ENCODE assay signal across 7 mouse cellular contexts in the genomic region with DNA sequence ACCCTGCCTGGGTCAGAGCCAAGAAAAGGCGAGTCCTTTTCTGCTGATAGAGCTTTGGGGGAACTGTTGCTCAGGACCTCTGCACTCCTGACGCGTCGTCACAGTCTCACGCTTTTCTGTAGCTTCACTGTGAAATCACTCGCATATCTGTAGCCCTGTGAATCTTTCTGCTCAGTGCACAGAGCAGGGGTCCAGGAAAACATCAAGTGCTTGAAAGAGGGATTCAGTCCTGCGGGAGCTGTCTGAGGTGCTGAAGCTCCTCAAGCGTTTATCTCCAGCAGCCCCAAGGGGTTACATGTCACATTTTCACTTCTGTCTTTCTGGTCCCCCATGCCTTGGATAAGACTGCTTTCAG. TPM values are rescaled to one million over a fixed set of nuclear protein-coding genes. Genes with fewer than 3 reads are reported as not detected.
A peak's percentile ranks its signal among the peaks of the same experiment; 100 is the strongest.
DNase-seq lines count a peak whose midpoint lies in the region; ATAC-seq lines count a peak whose summit lies in the region.

No protein-coding gene starts in this region.

- ATAC-seq in hindbrain, embryonic 15.5 days (ENCODE audit: low FRiP score, low read depth), result peak; percentile 95
- peak; percentile 93 for ATAC-seq in midbrain, embryonic 15.5 days (replicated peaks)

- H3K9ac ChIP-seq in hindbrain, embryonic 15.5 days, result peak overlapping the region; percentile 45
- peak overlapping the region; percentile 49 for H3K9ac ChIP-seq in midbrain, embryonic 15.5 days

- WGBS in hindbrain, embryonic 15.5 days, result 1% methylated on average over 8 of the region's 8 CpGs
- WGBS in midbrain, embryonic 15.5 days, result under 1% methylated on average over 8 of the region's 8 CpGs

- H3K4me2 ChIP-seq in hindbrain, embryonic 15.5 days, result peak overlapping the region; percentile 81
- H3K4me2 ChIP-seq in midbrain, embryonic 15.5 days, result peak overlapping the region; percentile 86

- peak overlapping the region; percentile 49 for H3K4me3 ChIP-seq in hindbrain, embryonic 15.5 days
- peak overlapping the region; percentile 57 for H3K4me3 ChIP-seq in midbrain, embryonic 15.5 days

- H3K27me3 ChIP-seq in hindbrain, embryonic 15.5 days, result no peaks in the 10 kb centered on the region
- no peaks in the 10 kb centered on the region for H3K27me3 ChIP-seq in midbrain, embryonic 15.5 days (replicated peaks)

- DNase-seq in ovary, postnatal 14 days (ENCODE audit: low spot score), result peak; percentile 5
- no peak for DNase-seq in ovary, adult 18-20 months (ENCODE audit: low spot score)
- peak; percentile 56 for DNase-seq in embryo, embryonic 9.5 days (ENCODE audit: extremely low spot score)
- no peak for DNase-seq in thymus, postnatal 25 days
- DNase-seq in gastrocnemius, adult 8-10 months (ENCODE audit: low spot score in 2 of 2), result no peak

- H3K27ac ChIP-seq in hindbrain, embryonic 15.5 days (replicated peaks), result peak overlapping the region; percentile 68
- peak overlapping the region; percentile 56 for H3K27ac ChIP-seq in midbrain, embryonic 15.5 days

- no peaks in the 10 kb centered on the region for H3K36me3 ChIP-seq in hindbrain, embryonic 15.5 days
- H3K36me3 ChIP-seq in midbrain, embryonic 15.5 days (replicated peaks), result no peaks in the 10 kb centered on the region

- peaks cover 7% of the 10 kb centered on the region; the same call in 1 of the 2 replicates for H3K4me1 ChIP-seq in hindbrain, embryonic 15.5 days (replicated peaks)
- H3K4me1 ChIP-seq in midbrain, embryonic 15.5 days, result peaks cover 9% of the 10 kb centered on the region

- no peaks in the 10 kb centered on the region for H3K9me3 ChIP-seq in hindbrain, embryonic 15.5 days
- H3K9me3 ChIP-seq in midbrain, embryonic 15.5 days, result no peaks in the 10 kb centered on the region

RNA-seq across cellular contexts. Expression of a gene that starts 0.2 kb away (rescaled TPM):
- 1.6 and 1.7 TPM in 2 replicates for polyA plus RNA-seq in hindbrain, embryonic 15.5 days (2015; fragmentation: Nextera tagmentation; extraction: Ambion mirVana)
- 1.4 and 1.7 TPM in 2 replicates for polyA plus RNA-seq in midbrain, embryonic 15.5 days (2015; fragmentation: Nextera tagmentation; extraction: Ambion mirVana)
- total RNA-seq in gastrocnemius, adult 8-10 months (2022), result not detected

RNA-seq across cellular contexts. Expression of a gene that starts 33.8 kb away (rescaled TPM):
- not detected in 2 replicates for polyA plus RNA-seq in hindbrain, embryonic 15.5 days (2015; fragmentation: Nextera tagmentation; extraction: Ambion mirVana)
- polyA plus RNA-seq in midbrain, embryonic 15.5 days (2015; fragmentation: Nextera tagmentation; extraction: Ambion mirVana), result not detected in 2 replicates
- total RNA-seq in gastrocnemius, adult 8-10 months (2022), result not detected

Comparison
In these comparisons a context has a peak if more than half of its experiments do, and no peak if none do; other contexts are left out.
1. DNase-seq: peak in ovary, postnatal 14 days (single experiment) and embryo, embryonic 9.5 days (single experiment); none in ovary, adult 18-20 months (single experiment), thymus, postnatal 25 days (single experiment) and gastrocnemius, adult 8-10 months (0 of 2).